Mouse (Mus musculus) E14TG2a.4 (cell line): Measurements from ENCODE around the gene Pcyox1.

Experiments
- H3K27me3 ChIP-seq: 2 replicates; pipeline ENCODE4 v1.6.1; 2014; ENCODE audit warnings: low read length, control low read depth; ENCODE audit not compliant: insufficient read depth
- H3K36me3 ChIP-seq: 2 replicates; pipeline ENCODE4 v1.6.1; 2014; ENCODE audit warnings: low read length, control low read depth; ENCODE audit not compliant: insufficient read depth
- H3K4me1 ChIP-seq: replicated peaks from 2 replicates; pipeline ENCODE4 v1.6.1; 2014; ENCODE audit warnings: low read depth, low read length, control low read depth
- H3K4me3 ChIP-seq: replicated peaks from 2 replicates; pipeline ENCODE4 v1.5.1; 2014; ENCODE audit warnings: mild to moderate bottlenecking, low read length
- H3K9me3 ChIP-seq: 2 replicates; pipeline ENCODE4 v1.6.1; 2014; ENCODE audit warnings: low read length, control low read depth
- CTCF ChIP-seq: conservative IDR thresholded peaks from 2 replicates; pipeline ENCODE4 v1.5.1; 2014; ENCODE audit warnings: low read length
- NANOG ChIP-seq: IDR thresholded peaks from 2 replicates; pipeline ENCODE4 v1.6.1; 2014; ENCODE audit warnings: borderline replicate concordance, low read length, mixed read lengths
- POU5F1 ChIP-seq: IDR thresholded peaks from 2 replicates; pipeline ENCODE4 v1.6.1; 2014; ENCODE audit warnings: low read length, borderline replicate concordance

Gene Pcyox1

GRCm38 (mm10) chr6:86402681-86403607 lies 6.0 kb upstream of the Pcyox1 start:
- Histone ChIP-seq H3K9me3 (no peaks in the 10 kb centered on the region), H3K36me3 (peaks cover 11% of the 10 kb centered on the region), H3K4me3 (peak overlapping the region; percentile 90), H3K4me1 (peaks cover 39% of the 10 kb centered on the region), H3K27me3 (peaks cover 18% of the 10 kb centered on the region)
- TF ChIP-seq NANOG = no peak
- TF ChIP-seq POU5F1 = no peak
- no peak for TF ChIP-seq CTCF

DNA sequence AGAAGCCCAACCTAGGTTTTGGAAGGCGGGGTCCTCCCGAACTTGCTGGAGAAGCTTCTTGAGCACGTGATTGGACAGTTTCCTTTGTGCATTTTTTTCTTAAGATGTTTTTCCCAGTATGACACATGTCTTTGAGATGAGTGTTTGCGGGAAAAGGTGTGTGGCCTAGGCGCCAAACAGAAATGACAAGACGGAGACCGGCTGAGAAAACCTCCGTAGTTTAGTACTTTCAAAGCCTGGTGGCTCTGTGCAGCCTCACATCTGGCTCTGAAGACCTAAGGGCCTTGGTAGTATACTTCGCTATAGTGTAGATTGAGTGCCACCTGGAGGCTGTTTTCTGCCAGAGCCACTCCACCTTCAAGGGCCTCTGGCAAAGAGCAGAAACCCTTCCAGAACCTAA lies 4.0 kb upstream of the Pcyox1 start:
- Histone ChIP-seq H3K4me1 (peaks cover 39% of the 10 kb centered on the region), H3K9me3 (no peaks in the 10 kb centered on the region), H3K27me3 (peaks cover 22% of the 10 kb centered on the region), H3K36me3 (no peaks in the 10 kb centered on the region), H3K4me3 (no peak overlapping the region)
- TF ChIP-seq CTCF (peak; percentile 48), POU5F1 (no peak), NANOG (no peak)

- no peaks in the 10 kb centered on the region for H3K9me3 ChIP-seq
- TF ChIP-seq CTCF (no peak), NANOG (no peak), POU5F1 (no peak)
- no peak overlapping the region for H3K4me3 ChIP-seq
- H3K4me1 ChIP-seq = peaks cover 39% of the 10 kb centered on the region
- H3K27me3 ChIP-seq = peaks cover 22% of the 10 kb centered on the region
- H3K36me3 ChIP-seq = no peaks in the 10 kb centered on the region; the same call in 1 of the 2 replicates
Measured at GRCm38 (mm10) chr6:86399995-86400394, 3.0 kb upstream of the Pcyox1 start.

- H3K27me3 ChIP-seq = peaks cover 22% of the 10 kb centered on the region
- no peaks in the 10 kb centered on the region for H3K9me3 ChIP-seq
- TF ChIP-seq CTCF (no peak), POU5F1 (no peak), NANOG (no peak)
- H3K4me1 ChIP-seq = peaks cover 41% of the 10 kb centered on the region
- H3K36me3 ChIP-seq = peaks cover 4% of the 10 kb centered on the region; the same call in 1 of the 2 replicates
- no peak overlapping the region for H3K4me3 ChIP-seq
Measured at GRCm38 (mm10) chr6:86398986-86399385, 2.0 kb upstream of the Pcyox1 start.

DNA sequence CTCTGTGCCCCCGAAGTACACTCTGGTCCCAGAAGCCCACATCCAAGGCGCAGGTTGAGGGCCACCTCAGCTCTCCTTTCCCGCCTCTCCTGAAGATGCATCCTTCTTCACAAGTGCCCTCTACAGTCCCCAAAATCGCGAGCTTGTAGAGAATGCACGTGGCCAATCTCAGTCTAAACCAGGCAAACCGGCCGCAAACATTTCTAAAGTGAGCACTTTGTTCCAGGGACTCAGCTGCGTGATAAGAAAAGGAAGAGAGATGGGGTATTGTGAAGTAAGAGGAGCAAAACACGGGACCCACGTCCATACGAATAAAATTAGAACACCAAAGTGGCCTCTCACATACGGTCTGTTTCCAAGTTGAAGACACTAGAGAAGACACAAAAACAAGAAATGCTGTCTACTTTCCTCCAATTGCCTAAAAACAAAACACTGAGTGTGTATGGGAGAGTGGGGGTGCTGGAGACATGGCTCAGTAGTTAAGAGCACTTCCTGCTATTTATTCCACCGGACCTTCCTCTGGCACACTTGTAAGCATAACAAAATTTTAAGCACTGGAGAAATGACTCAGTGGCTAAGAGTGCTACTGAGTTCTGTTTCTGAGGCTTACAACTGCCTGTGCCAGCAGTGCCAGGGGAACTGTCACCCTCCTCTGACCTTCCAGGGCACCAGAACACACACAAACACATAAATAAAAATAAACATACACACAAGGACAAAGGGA lies 465 bp upstream of the Pcyox1 start:
- peaks cover 22% of the 10 kb centered on the region for H3K27me3 ChIP-seq
- peaks cover 15% of the 10 kb centered on the region for H3K36me3 ChIP-seq
- peaks cover 32% of the 10 kb centered on the region for H3K4me1 ChIP-seq
- TF ChIP-seq NANOG (no peak), POU5F1 (no peak), CTCF (no peak)
- no peaks in the 10 kb centered on the region for H3K9me3 ChIP-seq
- H3K4me3 ChIP-seq = peak overlapping the region; percentile 99

GRCm38 (mm10) chr6:86395969-86396368 lies 985 bp downstream of the Pcyox1 start:
- Histone ChIP-seq H3K4me1 (peaks cover 31% of the 10 kb centered on the region), H3K9me3 (no peaks in the 10 kb centered on the region), H3K27me3 (peaks cover 22% of the 10 kb centered on the region), H3K36me3 (peaks cover 30% of the 10 kb centered on the region), H3K4me3 (peak overlapping the region; percentile 99)
- TF ChIP-seq NANOG (no peak), POU5F1 (no peak), CTCF (no peak)

DNA sequence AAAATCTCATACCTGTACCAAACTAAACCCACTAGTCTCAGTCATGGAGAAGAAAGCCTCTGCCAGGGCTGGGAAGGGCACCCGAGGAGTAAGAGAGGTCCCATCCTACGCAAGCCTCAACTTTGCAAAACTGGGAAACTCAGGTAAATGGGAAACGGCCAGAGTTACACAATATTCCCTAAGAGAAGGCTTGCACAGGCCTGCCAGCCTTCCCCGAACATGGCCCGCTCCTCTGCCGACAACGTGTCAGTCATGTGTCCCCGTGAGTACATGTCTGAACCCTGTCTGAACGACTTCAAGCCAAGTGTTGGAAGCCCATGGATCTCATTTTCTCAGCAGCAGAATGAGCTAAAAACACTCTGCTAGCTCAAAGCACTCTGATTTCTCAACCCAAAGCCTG lies 1.9 kb downstream of the Pcyox1 start:
- H3K36me3 ChIP-seq = peaks cover 39% of the 10 kb centered on the region
- peaks cover 19% of the 10 kb centered on the region for H3K27me3 ChIP-seq
- H3K4me1 ChIP-seq = peaks cover 28% of the 10 kb centered on the region
- H3K9me3 ChIP-seq = no peaks in the 10 kb centered on the region
- H3K4me3 ChIP-seq = no peak overlapping the region
- TF ChIP-seq CTCF (no peak), NANOG (no peak), POU5F1 (no peak)

DNA sequence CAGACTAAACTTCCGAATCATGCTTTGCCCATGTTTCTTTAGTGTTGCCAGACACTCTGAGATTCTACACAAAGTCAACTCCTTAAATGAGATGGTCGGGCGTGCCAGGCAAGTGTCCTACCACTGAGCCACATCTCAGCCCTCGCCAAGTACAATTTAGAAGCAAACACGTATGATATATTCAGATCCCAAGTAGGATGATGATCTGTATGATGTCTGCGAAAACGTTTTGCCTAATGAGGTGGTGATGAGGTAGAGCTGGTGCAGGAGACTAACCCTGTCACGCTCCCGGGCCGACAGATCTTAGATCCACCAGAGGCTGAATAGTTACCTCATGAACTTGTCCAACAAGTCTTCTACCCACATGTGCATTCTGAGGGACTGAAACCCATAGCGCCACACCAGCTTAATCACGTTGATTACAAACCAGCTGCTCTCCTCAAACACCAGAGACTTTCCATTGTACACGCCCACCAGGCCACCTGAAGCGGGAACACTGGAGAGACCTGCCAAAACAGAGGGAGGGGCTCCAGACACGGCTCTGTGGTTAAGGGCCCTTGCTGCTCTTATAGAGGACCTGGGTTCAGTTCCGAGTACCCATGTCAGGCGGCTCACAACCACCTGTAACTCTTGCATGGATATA lies 2.8 kb downstream of the Pcyox1 start:
- peaks cover 47% of the 10 kb centered on the region for H3K36me3 ChIP-seq

More for the DNA sequence above, 2.8 kb downstream of the Pcyox1 start:
- no peak overlapping the region for H3K4me3 ChIP-seq
- H3K9me3 ChIP-seq = no peaks in the 10 kb centered on the region
- H3K4me1 ChIP-seq = peaks cover 28% of the 10 kb centered on the region
- H3K27me3 ChIP-seq = peaks cover 17% of the 10 kb centered on the region
- TF ChIP-seq CTCF = no peak
- TF ChIP-seq NANOG = no peak
- TF ChIP-seq POU5F1 = no peak
